Mouse (Mus musculus) kidney, adult 8-10 months (tissue): ENCODE data around the gene Prkg2.
A peak's percentile ranks its signal among the peaks of the same experiment; 100 is the strongest.

Experiments
- DNase-seq, 2 experiments: peaks; one replicate each; pipeline ENCODE4 v3.0.0; 2022

Prkg2 gene

GRCm38 (mm10) chr5:98897946-98898345 lies 139.2 kb downstream of the Prkg2 start:
- no peak for DNase-seq

GRCm38 (mm10) chr5:98894281-98894680 lies 142.9 kb downstream of the Prkg2 start:
- no peak for DNase-seq

- no peak for DNase-seq
Observed at GRCm38 (mm10) chr5:98890544-98891050, 146.6 kb downstream of the Prkg2 start.

- peak; percentile 15 to 58 for DNase-seq
Observed at GRCm38 (mm10) chr5:98882096-98882495, 155.1 kb downstream of the Prkg2 start.
